Mouse (Mus musculus) embryonic facial prominence, embryonic 14.5 days (tissue): Measurements from ENCODE around the gene Ptges. TPM values are rescaled to one million over a fixed set of nuclear protein-coding genes. Genes with fewer than 3 reads are reported as not detected.
A peak's percentile ranks its signal among the peaks of the same experiment; 100 is the strongest.

Experiments
- ATAC-seq: fragments of 200-750 bp; cut with Nextera tagmentation; 2 replicates; pipeline ENCODE4 v1.8.0; 2017; ENCODE audit warnings: low read depth, moderate number of reproducible peaks, moderate TSS enrichment
- DNase-seq: peaks from one replicate; pipeline ENCODE4 v3.0.0-alpha.2; 2015; ENCODE audit warnings: low spot score
- H3K27ac ChIP-seq: fragments of 300-500 bp; sonication (generic); replicated peaks from 2 replicates; pipeline ENCODE4 v1.5.1; 2014; ENCODE audit warnings: low read depth, mild to moderate bottlenecking, low read length, moderate library complexity
- H3K27me3 ChIP-seq: fragments of 300-500 bp; sonication (generic); replicated peaks from 2 replicates; pipeline ENCODE4 v1.6.1; 2014; ENCODE audit warnings: low read length; ENCODE audit not compliant: control insufficient read depth, insufficient read depth
- H3K36me3 ChIP-seq: fragments of 300-500 bp; sonication (generic); 2 replicates; pipeline ENCODE4 v1.6.1; 2014; ENCODE audit warnings: low read length, mixed read lengths; ENCODE audit not compliant: control insufficient read depth, insufficient read depth
- H3K4me1 ChIP-seq: fragments of 300-500 bp; sonication (generic); 2 replicates; pipeline ENCODE4 v1.6.1; 2014; ENCODE audit warnings: antibody characterized with exemption, low read length; ENCODE audit not compliant: control insufficient read depth, insufficient read depth
- H3K4me2 ChIP-seq: fragments of 300-500 bp; sonication (generic); 2 replicates; pipeline ENCODE4 v1.6.1; 2014; ENCODE audit warnings: low read depth, mild to moderate bottlenecking, low read length, moderate library complexity, mixed read lengths
- H3K4me3 ChIP-seq: fragments of 300-500 bp; sonication (generic); 2 replicates; pipeline ENCODE4 v1.5.1; 2014; ENCODE audit warnings: low read depth, mild to moderate bottlenecking, low read length
- H3K9ac ChIP-seq: fragments of 300-500 bp; sonication (generic); 2 replicates; pipeline ENCODE4 v1.6.1; 2014; ENCODE audit warnings: low read depth, mild to moderate bottlenecking, low read length, moderate library complexity, mixed read lengths
- H3K9me3 ChIP-seq: fragments of 300-500 bp; sonication (generic); 2 replicates; pipeline ENCODE4 v1.6.1; 2016; ENCODE audit warnings: low read length; ENCODE audit not compliant: control insufficient read depth
- WGBS: fragments of 180-500 bp; shearing (Covaris S2); extraction: QIAGEN DNeasy Blood & Tissue Kit; methylation state at CpG from one replicate; pipeline ENCODE4 v1.1.7; 2014; 5-methylcytosine and 5-hydroxymethylcytosine counted together
- polyA plus RNA-seq: library from polyadenylated mRNA; unstranded; fragments of >200 nt; fragmentation: Nextera tagmentation; extraction: Ambion mirVana; gene quantifications from 2 replicates; pipeline ENCODE4 v1.2.1, GENCODE M21; 2014

Ptges gene
- polyA plus RNA-seq, 1 experiment from 2014 or later: 17.3 TPM

GRCm38 (mm10) chr2:30846236-30846635 is 83.4 kb downstream of the Ptges start:
- Histone ChIP-seq H3K9me3 (no peaks in the 10 kb centered on the region), H3K9ac (peak overlapping the region; percentile 92), H3K27ac (peak overlapping the region; percentile 90; the same call in 1 of the 2 replicates), H3K4me1 (peaks cover 33% of the 10 kb centered on the region), H3K4me3 (peak overlapping the region; percentile 78), H3K27me3 (no peaks in the 10 kb centered on the region; the same call in none of the 2 replicates), H3K36me3 (no peaks in the 10 kb centered on the region), H3K4me2 (peak overlapping the region; percentile 76)
- ATAC-seq (no peak), DNase-seq (no peak)
- WGBS: 44% methylated on average over 8 of the region's 8 CpGs

- no peak for DNase-seq
- peak; percentile 48 for ATAC-seq
- 3% methylated on average over 27 of the region's 80 CpGs for WGBS
- Histone ChIP-seq H3K27me3 (no peaks in the 10 kb centered on the region; the same call in none of the 2 replicates), H3K27ac (peak overlapping the region; percentile 90), H3K4me1 (peaks cover 25% of the 10 kb centered on the region), H3K36me3 (no peaks in the 10 kb centered on the region), H3K4me3 (peak overlapping the region; percentile 78), H3K9ac (peak overlapping the region; percentile 92), H3K9me3 (no peaks in the 10 kb centered on the region), H3K4me2 (peak overlapping the region; percentile 76)
Observed at GRCm38 (mm10) chr2:30845152-30846070, 84.3 kb downstream of the Ptges start.

DNA sequence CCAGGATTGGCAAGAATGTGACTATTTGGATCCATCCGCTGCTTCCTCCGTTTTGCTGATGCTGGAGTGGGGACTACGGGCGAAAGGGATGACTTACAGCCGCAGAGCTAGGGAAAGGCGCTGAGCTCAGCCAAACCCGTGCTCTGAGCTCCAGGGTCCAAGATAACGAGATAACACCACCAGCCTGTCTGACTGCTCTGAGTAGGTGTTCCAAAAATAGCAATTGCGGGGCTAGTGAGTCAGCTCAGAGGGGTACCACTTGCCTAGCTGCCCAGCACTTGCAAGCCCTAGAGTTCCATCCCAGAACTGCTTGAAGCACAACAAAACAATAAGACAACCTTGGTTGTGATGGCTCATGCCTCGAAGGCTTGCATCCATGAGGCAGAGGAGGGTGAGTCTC is 87.0 kb downstream of the Ptges start:
- ATAC-seq: no peak
- no peak overlapping the region for H3K9ac ChIP-seq
- H3K36me3 ChIP-seq: no peaks in the 10 kb centered on the region
- no peak overlapping the region for H3K4me3 ChIP-seq
- DNase-seq: no peak
- no peaks in the 10 kb centered on the region for H3K9me3 ChIP-seq
- 39% methylated on average over 10 of the region's 10 CpGs for WGBS
- H3K4me2 ChIP-seq: no peak overlapping the region
- no peaks in the 10 kb centered on the region; the same call in none of the 2 replicates for H3K27me3 ChIP-seq
- no peak overlapping the region for H3K27ac ChIP-seq
- H3K4me1 ChIP-seq: peaks cover 13% of the 10 kb centered on the region

Other genes starting within 250 kb of the Ptges start
- 1.9 and 2.5 TPM in 2 replicates for gene 1700001O22Rik, start 126.2 kb downstream of the Ptges start, polyA plus RNA-seq
- 81.7 and 85.6 TPM in 2 replicates for gene Ntmt1, start 122.0 kb downstream of the Ptges start, polyA plus RNA-seq
- gene Asb6, start 99.5 kb downstream of the Ptges start, polyA plus RNA-seq: 26.6 and 30.4 TPM in 2 replicates
- 63.8 and 68.0 TPM in 2 replicates for gene Prrx2, start 94.9 kb downstream of the Ptges start, polyA plus RNA-seq
- 41.3 and 41.8 TPM in 2 replicates for gene Tor1b, start 23.1 kb upstream of the Ptges start, polyA plus RNA-seq
- 68.3 and 68.8 TPM in 2 replicates for gene Tor1a, start 38.1 kb upstream of the Ptges start, polyA plus RNA-seq
- 46.7 and 48.1 TPM in 2 replicates for gene BC005624, start 52.3 kb upstream of the Ptges start, polyA plus RNA-seq
- 20.9 and 21.7 TPM in 2 replicates for gene Usp20, start 52.4 kb upstream of the Ptges start, polyA plus RNA-seq
- 21.7 and 24.9 TPM in 2 replicates for gene Fnbp1, start 212.1 kb upstream of the Ptges start, polyA plus RNA-seq
- gene Gpr107, start 222.5 kb upstream of the Ptges start, polyA plus RNA-seq: 27.4 and 28.6 TPM in 2 replicates